Comparison of ENCODE assay signal across 13 mouse cellular contexts in the genomic region with DNA sequence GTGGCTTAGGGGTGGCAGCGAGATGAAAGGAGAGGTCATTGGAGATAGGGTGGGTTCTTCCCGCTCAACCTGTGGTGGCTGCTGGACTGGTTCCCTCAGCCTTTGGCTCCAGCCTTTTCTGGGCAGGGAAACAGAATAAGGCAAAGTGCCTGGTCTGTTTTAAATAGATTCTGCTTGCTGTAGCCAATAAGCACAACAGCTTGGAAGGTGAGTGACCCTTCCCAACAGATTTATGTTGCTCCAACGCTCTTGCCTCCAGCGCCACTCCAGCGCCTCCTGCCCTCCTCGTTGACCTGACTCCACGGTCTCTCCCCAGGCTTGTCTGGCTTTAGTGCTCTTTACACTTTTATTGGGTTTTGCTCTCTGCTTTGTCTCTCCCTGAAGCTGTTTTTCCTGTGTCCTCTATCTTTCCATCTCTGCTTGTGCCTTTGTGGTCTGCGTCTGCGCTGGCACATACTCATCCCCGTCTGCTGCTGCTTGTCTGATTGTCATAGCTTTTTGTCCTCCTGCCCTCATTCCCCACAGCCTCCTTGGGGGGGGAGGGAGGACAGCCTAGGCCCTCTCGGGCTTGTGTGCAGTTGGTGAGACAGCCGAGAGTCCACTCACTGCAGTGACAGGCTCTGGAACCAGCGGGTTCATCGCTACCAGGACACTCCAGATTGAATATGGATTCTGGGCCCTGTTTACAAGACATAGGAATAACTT. TPM values are rescaled to one million over a fixed set of nuclear protein-coding genes. Genes with fewer than 3 reads are reported as not detected.
DNase-seq lines count a peak whose midpoint lies in the region; TF ChIP-seq lines count a peak whose summit lies in the region.
"Had no signal": no experiment of that assay in that cellular context is flagged by ENCODE, and none has a peak within 500 bp of the region (broad histone marks: within the 10 kb centered on the region; RNA-seq: fewer than 3 reads in every experiment).

No protein-coding gene starts in this region.

- TF ChIP-seq CTCF in left cerebral cortex, adult 2 months (IDR thresholded peaks at IDR 0.05), result no peak

- intact Hi-C loops in heart, postnatal 25 days (cut with DNase I), result loop anchor here (5.0 kb wide), 1 partner anchor 95 kb away; no protein-coding TSS in a partner anchor
- intact Hi-C loops in gastrocnemius, postnatal 36 days (cut with DNase I), result no loop called here
- intact Hi-C loops in left cerebral cortex, adult 2 months (cut with DNase I), result no loop called here

- H3K27ac ChIP-seq in left cerebral cortex, adult 2 months, result no peak overlapping the region
- H3K27ac ChIP-seq: forebrain, embryonic 10.5 days; limb, embryonic 13.5 days; midbrain, embryonic 13.5 days had no signal

- peak; percentile 95 for DNase-seq in heart, adult 11 months
- DNase-seq in heart, postnatal 25 days (ENCODE audit: low spot score), result no peak
- DNase-seq in Muller cell, postnatal 12 days (ENCODE audit: inconsistent ontology term), result peak; percentile 21
- peak; percentile 33 to 39 for DNase-seq in gastrocnemius, postnatal 36 days
- DNase-seq in kidney, postnatal 36 days, result peak; percentile 22 to 24
- DNase-seq in c-Kit-positive CD71-positive TER-119-positive erythroid progenitor cells, embryonic 14.5 days (ENCODE audit: low spot score), result no peak
- no peak for DNase-seq in left cerebral cortex, adult 2 months (ENCODE audit: extremely low spot score in 1 of 2, low spot score in 2 of 2)
- DNase-seq in adrenal gland, postnatal 36 days, result no peak
- DNase-seq: cerebellum, adult 9-10 months; right cerebral cortex, postnatal 14 days had no signal

- H3K4me3 ChIP-seq in left cerebral cortex, adult 2 months, result no peak overlapping the region
- H3K4me3 ChIP-seq: forebrain, embryonic 10.5 days; limb, embryonic 13.5 days; midbrain, embryonic 13.5 days had no signal

RNA-seq across cellular contexts. Expression of a gene that starts 10.9 kb away (rescaled TPM):
- total RNA-seq in heart, postnatal 25 days (2021), result 1 to 10 TPM; 3.9 to 4.3 TPM
- 1 to 10 TPM; 3.1 to 3.3 TPM for total RNA-seq in gastrocnemius, postnatal 36 days (2021)
- 10 to 100 TPM; 94.6 to 94.9 TPM for total RNA-seq in left cerebral cortex, adult 2 months (2021)
- 1 to 10 TPM; 7.1 to 8.8 TPM for total RNA-seq in adrenal gland, postnatal 36 days (2021)

RNA-seq across cellular contexts. Expression of a gene that starts 44.3 kb away (rescaled TPM):
- total RNA-seq in heart, postnatal 25 days (2021), result 10 to 100 TPM; 14.3 to 14.4 TPM
- 10 to 100 TPM; 33.5 to 34.2 TPM for total RNA-seq in gastrocnemius, postnatal 36 days (2021)
- 100 to 1,000 TPM; 138 to 142 TPM for total RNA-seq in left cerebral cortex, adult 2 months (2021)
- 10 to 100 TPM; 18.6 to 20.2 TPM for total RNA-seq in adrenal gland, postnatal 36 days (2021)

Comparison
In these comparisons a context has a peak if more than half of its experiments do, and no peak if none do; other contexts are left out.
1. DNase-seq: peak in heart, adult 11 months (single experiment), Muller cell, postnatal 12 days (single experiment), gastrocnemius, postnatal 36 days (2 of 2) and kidney, postnatal 36 days (2 of 2); none in heart, postnatal 25 days (single experiment), c-Kit-positive CD71-positive TER-119-positive erythroid progenitor cells, embryonic 14.5 days (single experiment), left cerebral cortex, adult 2 months (0 of 2) and adrenal gland, postnatal 36 days (0 of 2).
2. RNA of a gene that starts 10.9 kb away (total RNA-seq): 94.6 to 94.9 TPM in left cerebral cortex, adult 2 months; 7.1 to 8.8 TPM in adrenal gland, postnatal 36 days, 3.9 to 4.3 TPM in heart, postnatal 25 days and 3.1 to 3.3 TPM in gastrocnemius, postnatal 36 days; every median in the first group is over 4 times any median in the second.